Mouse (Mus musculus) ES-E14 (cell line): Measurements from ENCODE around the gene Ssr1.

Experiments used
- CHD2 ChIP-seq: IDR thresholded peaks from 2 replicates; pipeline ENCODE4 v1.6.1; 2014; ENCODE audit warnings: mild to moderate bottlenecking, low read depth, low read length, inconsistent platforms
- HCFC1 ChIP-seq: IDR thresholded peaks from 2 replicates; pipeline ENCODE4 v1.6.1; 2012; ENCODE audit warnings: low read length, inconsistent platforms, borderline replicate concordance; ENCODE audit not compliant: insufficient read depth
- MAFK ChIP-seq: IDR thresholded peaks from 2 replicates; pipeline ENCODE4 v1.6.1; 2014; ENCODE audit warnings: mild to moderate bottlenecking, low read depth, low read length, inconsistent platforms; ENCODE audit not compliant: insufficient read depth
- ZC3H11A ChIP-seq: IDR thresholded peaks from 2 replicates; pipeline ENCODE4 v1.6.1; 2012; ENCODE audit warnings: low read depth, mild to moderate bottlenecking, inconsistent platforms, low read length, borderline replicate concordance

DNA sequence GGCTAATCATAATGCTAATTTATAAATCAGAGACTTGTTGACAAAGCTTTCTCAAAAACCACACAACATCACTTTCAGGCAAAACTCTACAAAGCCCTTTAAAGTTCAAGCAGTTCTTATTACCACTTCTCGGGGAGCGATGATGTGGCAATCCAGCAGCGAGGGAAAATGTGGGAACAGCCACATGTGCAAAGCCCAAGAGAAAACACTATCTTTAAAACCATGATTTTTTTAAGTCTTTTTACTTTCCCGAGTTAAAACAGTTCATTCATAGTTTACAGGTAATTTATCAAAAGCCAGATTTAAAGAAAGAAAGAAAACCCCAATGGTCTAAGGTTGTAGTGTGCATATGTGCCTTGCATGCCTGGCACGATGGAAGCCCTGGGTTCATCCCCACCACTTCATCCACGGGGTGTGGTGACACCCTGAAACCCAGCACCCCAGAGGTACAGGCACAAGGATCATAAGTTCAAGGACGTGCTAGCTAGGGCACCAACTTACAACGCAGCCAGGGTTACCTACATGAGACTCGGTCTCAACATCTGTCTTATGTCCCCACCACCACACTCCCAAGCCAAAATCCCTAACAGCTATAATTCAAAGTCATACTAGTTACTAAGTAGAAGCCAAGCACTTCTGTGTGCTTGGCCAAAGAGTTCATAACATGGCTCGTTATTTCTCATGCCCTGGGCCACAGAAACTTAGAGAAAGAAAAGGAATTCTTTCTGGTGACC, 1.2 kb downstream of the Ssr1 start:
- TF ChIP-seq MAFK (no peak), HCFC1 (no peak), CHD2 (no peak), ZC3H11A (no peak)
